Mouse (Mus musculus) testis, postnatal 14 days (tissue): ENCODE data around the gene Zzz3.

ENCODE experiments used
- DNase-seq: peaks from one replicate; pipeline ENCODE4 v3.0.0; 2021; ENCODE audit warnings: low spot score

Zzz3 gene

DNA sequence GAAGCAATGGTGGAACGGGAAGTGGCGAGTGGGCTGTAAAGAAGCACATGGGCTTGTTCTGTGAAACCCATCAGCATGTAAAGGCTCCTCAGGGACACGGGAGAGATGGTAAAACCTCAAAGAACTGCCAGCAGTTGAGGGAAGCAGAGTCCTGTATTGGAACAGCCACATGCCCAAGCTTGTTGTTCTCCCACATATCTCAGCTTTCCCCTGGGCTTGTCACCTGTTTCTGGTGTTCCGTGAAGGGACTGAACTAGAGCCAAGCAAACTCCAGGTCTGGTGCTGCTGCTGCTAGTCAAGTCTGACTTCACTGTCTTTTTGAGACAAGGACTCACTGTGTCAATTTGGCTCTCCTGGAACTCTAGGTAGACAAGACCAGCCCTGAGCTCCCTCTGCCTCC, 72.0 kb downstream of the Zzz3 start:
- DNase-seq: no peak

DNA sequence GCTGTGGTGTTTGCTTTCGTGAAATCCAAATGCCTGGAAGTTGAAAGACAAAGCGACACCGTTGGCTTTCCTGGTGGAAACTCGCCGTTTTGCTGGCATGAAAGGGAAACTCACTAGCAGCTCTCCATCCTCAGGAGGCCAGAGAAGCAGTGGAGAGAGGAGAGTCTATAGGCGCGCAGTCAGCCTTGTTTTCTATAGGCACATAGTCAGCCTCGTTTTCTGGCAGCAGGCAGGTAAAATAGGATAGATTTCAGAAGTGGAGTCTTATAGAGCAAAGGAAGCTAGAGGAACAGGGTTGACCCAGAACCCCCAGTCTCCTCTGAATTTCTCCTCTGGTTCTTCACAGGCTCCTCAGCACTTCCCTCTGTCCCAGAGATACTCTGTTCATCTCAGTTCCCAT, 72.8 kb downstream of the Zzz3 start:
- DNase-seq: no peak

DNA sequence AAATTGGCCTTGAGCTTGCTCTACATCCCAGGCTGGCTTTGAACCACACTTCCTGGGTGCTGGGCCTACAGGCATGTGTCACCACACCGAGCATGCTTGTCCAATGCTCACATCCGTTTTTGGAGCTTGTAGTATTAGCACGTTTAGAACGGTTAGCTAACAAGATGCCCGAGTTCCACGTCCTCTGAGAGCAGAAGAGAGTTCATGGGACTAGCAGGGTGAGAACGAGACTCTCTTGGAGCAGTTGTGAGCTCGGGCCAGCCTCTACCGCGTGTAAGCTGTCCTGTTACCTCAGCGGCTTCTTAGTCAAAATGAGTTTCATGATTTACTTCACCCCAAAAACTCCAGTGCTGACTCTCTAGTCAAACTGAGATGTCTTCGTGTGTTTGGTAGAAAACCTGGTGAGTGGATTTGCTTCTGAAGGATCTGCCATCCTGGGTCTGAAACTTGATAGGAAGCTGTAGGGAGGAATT, 73.3 kb downstream of the Zzz3 start:
- DNase-seq: no peak

DNA sequence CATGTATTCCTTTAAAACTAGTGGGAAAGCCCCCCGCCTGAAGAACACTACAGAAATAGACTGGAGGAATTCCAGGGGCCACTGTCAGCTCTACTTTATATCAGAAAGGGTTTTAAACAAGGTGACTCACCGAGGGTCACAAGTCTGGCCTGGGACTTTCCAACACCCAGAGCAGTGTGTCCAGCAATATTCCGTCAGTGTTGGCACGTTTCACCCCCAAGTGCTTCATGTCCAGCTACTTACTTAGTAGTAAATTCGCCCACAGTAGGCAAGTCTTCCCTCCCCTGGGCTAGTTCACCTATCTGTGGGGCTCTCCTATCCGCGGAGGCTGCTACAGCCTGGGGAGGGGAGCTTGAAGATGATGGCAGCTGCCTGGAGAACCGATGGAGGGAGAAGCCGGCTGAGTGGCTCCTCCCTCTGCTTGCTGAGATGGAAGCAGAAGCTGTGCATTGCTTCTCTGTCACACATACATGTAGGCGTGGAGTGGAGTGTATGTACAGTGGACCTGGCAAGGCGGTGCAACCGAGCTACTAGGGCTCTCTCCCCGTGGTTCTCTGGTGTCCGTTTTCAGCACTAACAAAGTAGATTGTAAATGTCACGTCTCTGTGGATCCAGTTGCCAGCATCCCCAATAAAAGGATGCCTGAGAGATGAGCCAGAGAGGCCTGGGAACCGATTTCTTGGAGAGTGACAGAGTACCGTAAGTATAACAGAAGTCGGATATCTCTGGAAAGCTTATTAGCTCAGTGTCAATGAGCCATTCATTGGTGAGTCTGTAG, 74.3 kb downstream of the Zzz3 start:
- no peak for DNase-seq

DNA sequence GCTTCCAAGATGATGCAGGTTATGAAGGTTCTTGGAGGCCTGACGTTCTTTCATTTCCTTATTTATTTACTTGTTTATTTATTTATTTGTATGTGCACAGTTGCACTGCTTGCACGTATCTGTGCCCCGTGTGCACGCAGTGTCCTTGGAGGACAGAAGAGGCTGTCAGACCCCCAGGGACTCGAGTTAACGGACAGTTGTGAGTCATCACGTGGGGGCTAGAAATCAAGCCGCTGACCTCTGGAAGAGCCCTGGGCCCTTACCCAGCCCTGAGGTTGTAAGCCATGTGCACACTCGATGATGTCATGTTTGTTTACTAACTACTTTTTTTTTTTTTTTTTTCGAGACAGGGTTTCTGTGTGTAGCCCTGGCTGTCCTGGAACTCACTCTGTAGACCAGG, 75.1 kb downstream of the Zzz3 start:
- DNase-seq: no peak

DNA sequence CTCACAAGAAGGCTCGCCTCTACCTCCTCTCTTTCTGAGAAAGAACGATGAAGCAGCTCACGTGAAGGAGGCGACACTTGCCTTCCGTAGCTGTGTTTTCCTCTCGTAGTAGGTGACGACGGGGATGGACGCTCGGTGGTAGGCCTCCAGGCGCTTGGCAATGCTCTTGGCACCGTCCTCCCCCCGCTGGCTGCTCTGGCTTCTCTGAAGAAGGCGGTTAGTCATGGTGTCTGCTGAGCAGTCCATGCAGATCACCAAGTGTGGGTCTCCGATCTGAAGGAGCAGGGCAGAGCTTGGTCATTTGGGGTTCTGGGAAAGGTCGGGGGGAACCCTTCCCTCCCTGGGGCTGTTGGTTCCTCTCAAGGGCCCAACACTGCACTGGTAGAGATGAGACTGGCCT, 77.4 kb downstream of the Zzz3 start:
- DNase-seq: no peak

DNA sequence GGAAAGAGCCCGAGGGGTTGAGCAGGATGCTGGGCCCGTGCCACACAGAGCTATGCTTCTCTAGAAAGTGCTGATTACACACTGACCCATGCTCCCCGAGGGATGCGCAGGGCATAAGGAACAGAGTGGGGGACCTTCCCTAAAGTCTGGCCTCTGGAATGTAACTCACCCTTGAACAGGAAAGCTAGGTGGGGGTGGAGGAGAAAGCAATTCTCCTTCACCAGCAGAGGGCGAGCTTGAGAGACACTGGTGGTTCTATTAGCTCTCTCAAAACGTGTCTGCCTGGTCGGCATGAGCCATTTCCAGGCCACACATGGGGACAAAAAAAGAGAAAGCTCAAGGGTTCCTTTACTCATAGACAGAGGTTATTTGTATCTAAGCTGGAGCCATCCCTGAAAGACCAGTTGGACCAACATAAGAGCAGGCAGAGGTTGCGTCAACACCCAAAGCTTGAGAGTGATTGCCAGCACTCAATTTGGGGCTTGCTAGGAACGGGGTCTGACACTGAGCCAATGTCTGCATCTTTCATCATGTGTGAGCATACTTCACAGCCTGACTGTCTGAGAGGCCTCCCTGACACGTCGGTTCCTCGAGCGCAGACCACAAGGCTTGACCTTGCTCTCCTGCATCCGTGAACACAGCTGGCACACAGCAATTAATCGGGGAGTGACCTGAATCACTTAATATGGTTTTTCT, 79.5 kb downstream of the Zzz3 start:
- DNase-seq: no peak

DNA sequence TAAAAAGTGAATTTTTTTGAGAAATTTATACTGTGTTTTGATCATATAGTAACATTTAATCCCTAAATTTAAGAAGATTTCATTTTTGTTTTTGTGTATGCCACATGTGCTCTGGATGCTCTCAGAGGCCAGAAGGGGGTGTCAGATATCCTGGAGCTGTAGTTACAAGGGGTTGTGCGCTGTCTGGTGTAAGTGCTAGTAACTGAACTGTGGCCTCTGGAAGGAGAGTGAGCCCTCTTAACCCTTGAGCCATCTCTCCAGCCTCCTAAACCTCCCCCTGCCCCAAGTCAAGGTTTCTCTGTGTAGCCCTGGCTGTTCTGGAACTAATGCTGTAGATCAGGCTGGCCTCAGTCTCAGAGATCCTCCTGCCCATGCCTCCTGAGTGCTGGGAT, 80.0 kb downstream of the Zzz3 start:
- DNase-seq: no peak

DNA sequence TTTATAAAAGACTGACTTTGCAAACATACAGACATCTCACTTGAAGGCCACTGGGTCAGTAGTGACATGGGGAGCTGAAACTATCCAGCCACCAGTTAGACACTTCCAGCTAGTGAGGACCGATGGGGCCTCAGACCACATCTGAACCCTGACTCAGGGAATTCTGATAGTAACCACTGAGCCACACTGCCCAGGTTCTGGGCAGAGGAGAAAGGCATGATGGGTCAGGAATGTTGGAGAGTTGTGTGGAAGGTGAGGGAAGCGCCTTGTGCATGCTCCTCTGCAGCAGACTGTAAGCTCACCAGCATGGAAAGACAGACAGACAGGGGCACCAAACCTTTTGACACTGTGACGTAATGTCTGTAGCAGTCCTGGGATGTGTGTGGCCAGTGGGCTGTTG, 80.6 kb downstream of the Zzz3 start:
- no peak for DNase-seq

DNA sequence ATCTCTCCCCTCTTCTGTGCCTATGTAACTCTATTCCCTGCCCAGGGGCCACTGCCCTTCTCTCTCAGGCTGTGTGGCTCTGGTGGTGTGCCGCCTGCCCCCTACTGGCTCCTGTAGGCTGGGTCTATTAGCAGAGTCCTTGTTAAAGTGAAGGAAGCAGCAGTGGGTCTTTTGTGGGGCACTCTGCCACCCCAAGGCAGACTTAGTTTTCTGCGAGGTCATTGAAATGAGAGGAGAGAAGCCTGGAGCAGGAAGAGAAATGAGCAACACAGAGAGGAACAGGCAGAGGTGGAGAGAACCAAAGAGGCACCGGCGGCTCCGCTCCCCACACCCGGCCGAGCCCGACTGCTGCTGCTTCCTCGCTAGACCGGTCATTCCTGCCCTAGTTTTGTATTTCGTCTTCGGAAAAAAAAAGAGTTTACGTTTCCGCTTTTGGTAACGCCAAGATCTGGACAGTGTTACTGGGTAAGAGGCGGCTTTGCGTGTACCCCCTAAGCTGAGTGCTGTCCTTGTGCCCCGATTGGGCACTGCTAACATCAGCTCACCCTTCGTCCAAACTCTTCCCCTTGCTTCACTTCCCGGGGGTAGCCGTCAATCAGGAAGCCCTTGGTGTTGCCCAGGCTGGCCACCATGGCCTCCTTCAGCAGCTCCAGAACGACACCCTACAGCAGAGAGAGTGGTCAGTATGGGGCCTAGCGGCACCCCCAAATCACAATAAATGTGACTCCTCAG, 82.7 kb downstream of the Zzz3 start:
- DNase-seq: peak; percentile 55

DNA sequence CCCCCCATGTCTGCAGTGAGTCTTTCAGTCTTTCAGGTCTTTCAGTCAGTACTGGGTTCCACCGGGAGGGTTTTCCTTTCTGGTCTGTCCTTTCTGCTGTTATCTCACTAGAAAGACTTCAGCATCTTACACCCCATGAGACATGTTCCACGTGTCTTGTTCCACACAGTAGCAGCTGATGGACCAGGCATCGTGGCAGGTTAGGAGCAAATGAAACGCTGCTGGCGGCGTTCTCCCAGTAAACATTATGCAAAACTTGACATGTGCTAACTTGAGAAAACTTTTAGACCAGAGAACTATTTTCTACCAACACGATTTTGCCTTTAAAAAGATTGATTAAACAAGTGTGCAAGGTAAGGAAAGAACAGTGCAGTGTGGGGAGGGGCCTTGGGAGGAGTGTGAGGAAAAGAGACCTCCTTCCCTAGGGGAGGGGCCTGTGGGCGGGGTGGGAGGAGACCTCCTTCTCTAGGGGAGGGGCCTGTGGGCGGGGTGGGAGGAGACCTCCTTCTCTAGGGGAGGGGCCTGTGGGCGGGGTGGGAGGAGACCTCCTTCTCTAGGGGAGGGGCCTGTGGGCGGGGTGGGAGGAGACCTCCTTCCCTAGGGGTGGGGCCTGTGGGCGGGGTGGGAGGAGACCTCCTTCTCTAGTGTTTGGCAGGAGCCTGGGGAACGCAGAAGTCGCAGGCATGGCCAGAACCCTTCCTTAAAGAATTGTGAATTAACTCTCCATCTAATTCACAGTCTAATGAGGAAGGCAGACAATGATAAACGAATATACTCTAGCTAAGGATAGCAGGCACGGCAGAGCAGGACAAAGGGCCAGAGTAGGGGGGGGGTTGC, 83.5 kb downstream of the Zzz3 start:
- no peak for DNase-seq

DNA sequence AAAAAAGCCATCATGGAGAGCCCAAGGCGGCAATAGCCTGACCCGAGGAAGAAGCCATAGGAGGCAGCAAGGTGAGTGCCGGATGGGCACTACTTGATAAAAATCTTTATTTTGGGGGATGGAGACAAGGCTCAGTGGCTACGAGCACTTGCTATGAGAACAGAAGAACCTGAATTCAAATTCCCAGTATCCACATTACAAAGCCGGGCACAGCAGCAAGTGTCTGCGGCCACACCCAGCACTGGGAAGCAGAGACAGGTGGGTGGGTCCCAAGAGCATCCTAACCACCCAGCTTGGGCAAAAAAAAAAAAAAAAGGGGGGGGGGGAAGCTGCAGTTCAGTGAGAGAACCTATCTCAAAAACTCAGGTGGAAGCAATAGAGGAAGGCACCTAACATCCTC, 85.1 kb downstream of the Zzz3 start:
- DNase-seq: no peak

DNA sequence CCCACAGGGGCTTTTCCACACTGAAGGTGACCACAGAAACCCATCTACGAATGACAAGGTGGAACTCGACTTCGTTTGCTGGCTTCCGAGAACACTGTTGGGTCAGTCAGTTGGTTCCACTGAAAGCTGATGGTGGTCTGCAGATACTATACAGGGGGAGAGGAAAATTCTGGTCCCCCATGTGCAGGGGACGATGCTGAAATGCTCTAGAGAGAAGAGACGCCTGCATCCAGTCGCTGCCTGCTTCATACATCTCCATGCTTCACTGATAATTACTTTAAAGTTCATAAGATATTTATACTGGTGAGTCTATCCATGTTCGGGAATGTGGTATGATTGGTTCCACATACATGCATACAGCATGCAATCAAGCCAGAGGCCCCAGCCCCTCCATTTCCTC, 86.9 kb downstream of the Zzz3 start:
- DNase-seq: no peak

DNA sequence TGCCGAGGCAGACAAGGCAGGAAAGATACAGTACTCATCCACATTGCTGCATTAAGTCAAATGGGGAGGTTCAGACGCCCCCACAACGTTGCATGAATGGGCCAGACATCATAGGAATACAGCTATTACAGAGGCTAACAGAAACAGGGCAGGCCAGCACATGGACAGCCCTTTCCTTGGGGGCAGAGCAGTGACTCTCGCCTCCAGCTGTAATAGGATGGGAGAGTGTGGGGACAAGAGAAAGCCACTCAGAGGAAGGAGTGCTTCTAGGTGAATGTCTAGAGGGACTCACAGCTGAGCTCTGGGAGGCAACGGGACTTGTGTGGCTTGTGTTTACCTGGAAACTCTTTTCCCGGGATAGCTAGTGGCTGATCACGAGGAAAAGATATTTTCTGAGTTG, 88.5 kb downstream of the Zzz3 start:
- DNase-seq: no peak

DNA sequence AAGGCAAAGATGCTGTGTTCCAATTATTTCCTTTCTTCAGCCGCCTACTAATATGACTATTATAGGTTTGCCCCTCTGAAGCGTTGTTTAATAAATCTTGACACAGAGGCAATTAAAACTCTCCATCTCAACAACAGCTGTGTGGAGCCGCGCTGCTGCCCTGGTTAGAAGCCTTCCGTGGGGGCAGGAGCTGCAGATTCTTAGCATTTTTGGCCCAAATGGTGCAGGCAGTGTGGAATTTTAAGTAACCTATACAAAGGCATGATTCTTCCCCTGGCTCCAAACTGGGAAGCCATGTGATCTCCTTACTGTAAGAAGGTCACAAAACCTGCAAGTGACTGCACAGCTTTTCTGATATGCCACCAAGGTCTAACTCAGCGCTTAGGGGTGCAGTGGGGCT, 88.9 kb downstream of the Zzz3 start:
- no peak for DNase-seq

DNA sequence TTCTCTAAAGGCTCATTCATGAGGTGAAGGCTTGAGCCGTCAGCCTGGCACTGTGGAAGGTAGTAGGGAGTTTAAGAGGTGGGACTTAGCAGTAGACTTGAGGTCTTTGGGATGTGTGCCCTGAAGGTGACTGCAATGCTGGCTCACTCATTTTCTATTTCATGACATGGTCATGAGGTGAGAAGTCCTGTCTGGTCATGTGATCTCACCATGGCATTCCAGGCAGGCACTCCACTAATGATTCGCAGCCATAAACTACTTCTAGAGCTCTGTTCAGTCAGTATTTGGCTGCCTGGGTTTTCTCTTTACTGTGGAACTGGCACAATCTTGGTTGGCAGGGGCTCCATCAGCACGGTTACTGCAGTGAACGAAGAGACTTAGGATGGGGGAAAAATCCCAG, 93.7 kb downstream of the Zzz3 start:
- no peak for DNase-seq

DNA sequence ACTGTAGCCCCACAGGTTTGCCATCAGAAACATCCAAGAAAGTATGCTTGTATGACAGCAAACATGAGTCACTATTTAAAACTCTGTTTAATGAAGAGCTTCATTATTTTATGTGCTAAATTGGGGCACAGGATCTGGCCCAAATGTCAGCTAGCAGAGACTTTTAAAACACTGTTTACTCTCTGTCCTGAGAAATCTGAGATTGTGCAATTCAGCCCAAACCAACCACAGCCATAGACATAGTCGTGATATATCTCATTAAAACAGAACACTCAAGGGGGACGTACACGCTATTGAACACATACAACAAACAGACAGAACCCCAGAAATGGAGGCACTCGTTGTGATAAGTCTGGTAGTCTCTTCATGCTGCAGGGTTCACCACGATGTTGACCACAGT, 95.2 kb downstream of the Zzz3 start:
- DNase-seq: no peak

DNA sequence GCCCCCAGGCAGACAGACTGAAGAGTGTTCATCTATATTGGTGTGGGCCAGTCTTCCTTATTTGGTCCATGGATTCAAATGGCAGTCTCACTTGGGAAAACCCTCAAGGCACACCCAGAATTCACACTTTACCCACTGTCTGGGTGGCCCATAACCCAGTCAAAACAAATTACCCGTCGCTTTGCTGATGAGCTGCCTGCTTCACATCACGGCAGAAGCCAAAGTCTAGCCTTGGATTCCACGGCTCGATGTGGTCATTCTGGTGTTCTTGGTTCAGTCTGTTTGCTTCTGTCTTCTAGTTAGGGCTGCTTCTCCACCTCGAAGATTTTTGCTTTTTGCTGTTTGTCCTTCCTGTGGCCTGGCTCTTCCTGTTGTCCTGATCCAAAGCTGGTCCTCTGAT, 97.0 kb downstream of the Zzz3 start:
- no peak for DNase-seq

DNA sequence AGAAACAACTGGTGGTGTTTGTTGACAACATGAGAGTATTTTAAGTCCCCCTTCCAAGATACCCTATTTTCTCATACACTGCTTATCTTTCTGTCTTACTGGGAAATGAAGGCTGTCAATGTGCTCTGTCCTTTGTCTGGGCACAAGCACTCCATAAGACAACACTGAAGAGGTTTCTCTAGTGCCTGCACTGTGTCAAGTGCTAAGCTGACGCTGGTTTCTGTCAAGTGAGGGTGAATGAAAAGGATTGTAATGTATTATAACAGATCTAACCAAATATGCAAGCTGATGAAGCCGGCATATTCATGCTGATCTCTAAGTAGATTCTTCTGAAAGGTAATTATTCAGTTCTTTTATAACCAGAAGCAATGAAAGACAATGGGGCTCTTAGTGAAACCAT, 98.5 kb downstream of the Zzz3 start:
- DNase-seq: no peak

DNA sequence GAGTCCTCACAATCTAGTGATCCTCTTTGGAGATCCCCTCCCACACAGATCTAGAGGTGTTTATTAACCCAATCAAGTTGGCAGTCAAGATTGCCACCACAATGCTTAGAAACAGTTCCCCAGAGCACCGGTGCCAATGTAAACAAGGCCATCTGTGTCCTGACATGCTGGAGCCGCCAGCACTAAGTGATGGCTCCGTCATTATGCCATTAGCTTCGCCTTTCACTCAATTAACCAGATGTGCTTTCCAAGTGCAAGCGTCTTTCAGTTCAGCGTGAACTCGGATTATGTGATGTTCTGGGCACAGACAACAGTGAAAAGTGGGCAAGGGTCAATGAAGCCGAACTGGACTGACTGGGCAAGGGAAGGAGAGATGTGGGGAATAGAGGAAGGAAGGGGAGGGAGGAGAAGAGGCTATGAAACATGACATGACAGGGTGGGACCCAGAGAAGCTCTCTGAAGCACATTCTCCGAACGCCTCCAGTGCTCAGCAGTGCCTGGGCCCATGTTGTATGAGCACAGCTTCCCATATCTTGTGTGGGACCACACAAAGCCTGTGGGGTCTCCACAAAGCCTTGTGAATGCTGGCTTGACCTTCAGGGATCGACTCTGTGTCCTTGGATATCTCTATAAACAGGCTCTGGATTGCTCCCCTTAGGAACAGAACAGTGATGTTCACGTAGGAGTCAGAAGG, 99.5 kb downstream of the Zzz3 start:
- no peak for DNase-seq

DNA sequence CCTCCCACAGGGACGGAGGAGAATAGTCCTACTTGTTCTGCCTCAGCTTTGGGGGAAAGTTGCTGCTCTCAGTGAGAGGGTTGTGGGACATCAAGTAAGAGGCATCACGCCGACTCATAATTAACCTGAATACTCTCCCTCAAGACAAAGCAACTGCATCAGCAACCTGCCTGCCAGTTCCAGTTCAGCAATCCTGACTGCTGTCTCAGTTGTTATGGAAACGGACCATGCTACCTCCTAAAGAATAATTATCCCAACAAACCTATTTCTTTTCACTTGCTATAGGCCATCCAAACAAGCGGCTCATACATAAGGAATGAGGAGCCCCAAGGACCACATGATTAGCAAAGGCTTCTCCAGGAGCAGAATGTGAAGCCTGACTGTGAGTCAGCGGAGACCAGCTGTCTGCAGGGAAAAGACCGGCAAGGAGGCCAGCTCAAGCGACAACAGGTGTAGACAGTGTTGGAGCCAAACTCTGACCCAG, 100.2 kb downstream of the Zzz3 start:
- DNase-seq: no peak
